Comparison of ENCODE assay signal across 14 mouse cellular contexts in the genomic region with DNA sequence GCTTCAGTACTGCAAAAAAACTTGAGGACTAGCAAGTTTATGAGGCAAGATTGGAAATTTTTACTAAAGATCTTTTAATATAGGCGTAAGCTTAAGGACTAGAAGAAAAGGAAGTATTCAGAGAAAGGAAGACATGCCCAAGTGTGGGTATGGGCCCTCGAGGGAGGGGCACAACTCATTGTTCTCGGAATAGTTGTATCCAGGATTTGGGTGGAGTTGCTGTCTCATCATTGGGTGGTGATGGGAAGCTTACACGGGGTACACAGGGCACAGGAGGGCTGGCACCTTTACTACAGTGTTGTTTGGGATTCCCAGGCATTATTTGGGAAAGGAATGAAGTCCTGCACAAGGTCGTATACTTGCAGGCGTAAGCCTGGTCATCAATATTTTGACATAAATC.
"Had no signal": no experiment of that assay in that cellular context is flagged by ENCODE, and none has a peak within 500 bp of the region (broad histone marks: within the 10 kb centered on the region; RNA-seq: fewer than 3 reads in every experiment).

No protein-coding gene starts in this region.

- ATAC-seq: inflammation-experienced regulatory T-cells, adult 6 months; intestine, embryonic 16.5 days; liver, postnatal 0 days; midbrain, embryonic 13.5 days; midbrain, embryonic 16.5 days had no signal

- DNase-seq: kidney, adult 18-20 months; kidney, adult 9 months; kidney, postnatal 14 days; kidney, postnatal 4 days; liver, postnatal 0 days; retina, postnatal 1 day; right cerebral cortex, postnatal 25 days; spleen, adult 18-20 months; thymus, adult 18-20 months; thymus, postnatal 36 days had no signal
